Comparison of ENCODE assay signal across 12 mouse cellular contexts in genomic region chr15:79352479-79352878, GRCm38 (mm10).
"Had no signal": no experiment of that assay in that cellular context is flagged by ENCODE, and none has a peak within 500 bp of the region (broad histone marks: within the 10 kb centered on the region; RNA-seq: fewer than 3 reads in every experiment).

No protein-coding gene starts in this region.

- H3K4me2 ChIP-seq: liver, embryonic 13.5 days; midbrain, embryonic 13.5 days had no signal

- H3K9me3 ChIP-seq: liver, embryonic 13.5 days; lung, embryonic 15.5 days; midbrain, embryonic 13.5 days had no signal

- DNase-seq: kidney, adult 2 months; kidney, postnatal 25 days; layer of hippocampus, adult 9-11 months; liver, embryonic 13.5 days; lung, postnatal 14 days; thymus, postnatal 25 days had no signal

- ATAC-seq: midbrain, embryonic 13.5 days; midbrain, embryonic 16.5 days had no signal

- H3K9ac ChIP-seq: liver, embryonic 13.5 days; lung, embryonic 15.5 days; midbrain, embryonic 13.5 days had no signal

- H3K27ac ChIP-seq: layer of hippocampus, adult 2 months; liver, embryonic 13.5 days; macrophage; midbrain, embryonic 13.5 days had no signal

- H3K27me3 ChIP-seq: lung, embryonic 15.5 days had no signal

- H3K36me3 ChIP-seq: liver, embryonic 13.5 days; lung, embryonic 15.5 days; midbrain, embryonic 13.5 days had no signal

- H3K4me3 ChIP-seq: layer of hippocampus, adult 2 months; liver, embryonic 13.5 days; lung, embryonic 15.5 days; midbrain, embryonic 13.5 days; myocyte had no signal
